Mouse (Mus musculus) thymus, postnatal 25 days (tissue): ENCODE data around the gene Anks1b.

Source experiments
- DNase-seq: peaks from one replicate; pipeline ENCODE4 v3.0.0; 2022

The Anks1b gene

DNA sequence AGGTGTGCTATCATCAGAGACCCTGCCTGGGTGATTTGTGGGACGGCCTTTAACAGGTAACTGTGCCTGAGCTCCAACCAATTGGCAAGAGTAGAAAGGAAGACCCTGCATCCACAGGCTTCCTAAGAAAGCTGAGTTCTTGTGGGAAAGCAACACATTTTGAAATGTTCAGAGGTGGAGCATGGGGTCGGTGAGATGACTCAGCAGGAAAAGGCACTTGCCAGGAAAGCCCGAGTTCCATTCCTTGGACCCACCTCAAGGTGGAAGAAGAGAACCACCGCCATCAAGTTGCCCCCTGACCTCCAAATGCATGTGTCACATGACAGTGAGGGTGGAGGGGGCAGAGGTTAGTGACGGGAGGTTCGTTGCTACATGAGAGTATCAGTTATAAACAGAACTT lies 1101.2 kb downstream of the Anks1b start:
- DNase-seq = no peak

DNA sequence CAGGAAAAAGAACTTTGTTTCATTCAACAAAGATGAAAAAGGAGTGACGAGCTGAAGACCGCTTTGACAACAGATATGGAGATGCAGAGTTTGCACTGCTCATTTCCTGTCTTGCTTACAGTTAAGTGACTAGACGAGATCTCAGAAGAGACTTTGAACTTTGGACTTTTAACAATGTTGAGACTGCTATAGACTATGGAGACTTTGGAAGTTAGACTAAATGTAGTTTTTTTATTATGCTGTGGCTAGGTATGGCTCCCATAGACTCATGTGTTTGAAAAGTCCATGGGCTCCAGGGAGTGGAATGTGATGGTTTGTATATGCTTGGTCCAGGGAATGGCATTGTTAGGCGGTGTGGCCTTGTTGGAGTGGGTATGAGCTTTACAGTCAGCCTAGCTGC lies 1108.5 kb downstream of the Anks1b start:
- DNase-seq = no peak

DNA sequence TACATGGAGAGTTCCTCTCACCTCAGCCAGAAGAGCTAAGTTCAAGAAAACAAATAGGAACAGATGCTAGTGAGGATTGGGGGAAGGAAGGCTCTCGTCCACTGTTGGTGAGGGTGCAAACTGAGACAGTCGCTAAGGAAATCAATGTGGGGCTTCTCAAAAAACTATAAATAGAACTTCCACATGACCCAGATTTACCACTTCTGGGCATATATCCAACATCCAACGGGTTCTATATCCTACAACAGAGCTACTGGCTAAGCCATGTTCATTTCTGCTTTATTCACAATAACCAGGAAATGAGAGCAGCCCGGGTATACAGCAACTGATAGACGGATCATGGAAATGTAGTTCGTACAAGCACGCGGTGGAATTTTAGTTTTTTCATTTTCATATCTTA lies 1109.7 kb downstream of the Anks1b start:
- DNase-seq = no peak

DNA sequence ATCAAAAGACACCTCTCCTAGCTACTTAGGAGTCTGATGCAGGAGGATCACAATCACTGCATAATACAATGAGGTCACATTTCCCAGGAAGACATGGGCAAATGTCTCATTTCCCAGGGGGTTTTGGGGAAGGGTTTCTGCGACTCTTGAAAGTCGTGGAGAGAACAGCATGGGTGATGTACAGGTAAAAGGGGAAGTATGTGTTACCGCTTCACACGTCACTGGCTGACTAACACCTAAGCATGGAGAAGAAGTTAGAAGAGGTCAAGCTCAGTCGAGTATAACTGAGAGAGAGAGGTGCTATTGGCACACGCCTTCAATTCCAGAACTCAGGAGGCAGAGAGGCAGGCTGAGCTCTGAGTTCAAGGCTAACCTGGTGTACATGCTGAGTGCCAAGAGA lies 1117.0 kb downstream of the Anks1b start:
- DNase-seq = no peak

DNA sequence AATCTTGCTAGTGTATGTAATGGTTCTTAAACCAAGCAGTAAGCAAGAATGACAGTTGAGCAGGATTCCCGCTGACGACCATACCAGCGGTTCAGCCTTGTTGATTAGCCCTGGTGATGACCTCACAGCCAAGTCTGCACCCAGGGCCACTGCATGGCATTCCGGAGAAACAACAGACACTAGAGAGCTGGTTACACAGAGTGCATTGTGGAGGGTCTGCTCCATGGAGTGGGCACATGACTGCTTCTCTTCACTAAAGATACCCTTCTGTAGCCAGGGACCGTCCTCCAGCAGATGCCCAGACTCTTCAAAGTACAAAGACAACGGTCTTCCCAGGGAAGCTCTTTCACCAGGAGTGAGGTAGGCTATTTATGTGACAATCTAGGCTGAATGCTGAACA lies 1118.9 kb downstream of the Anks1b start:
- no peak for DNase-seq

DNA sequence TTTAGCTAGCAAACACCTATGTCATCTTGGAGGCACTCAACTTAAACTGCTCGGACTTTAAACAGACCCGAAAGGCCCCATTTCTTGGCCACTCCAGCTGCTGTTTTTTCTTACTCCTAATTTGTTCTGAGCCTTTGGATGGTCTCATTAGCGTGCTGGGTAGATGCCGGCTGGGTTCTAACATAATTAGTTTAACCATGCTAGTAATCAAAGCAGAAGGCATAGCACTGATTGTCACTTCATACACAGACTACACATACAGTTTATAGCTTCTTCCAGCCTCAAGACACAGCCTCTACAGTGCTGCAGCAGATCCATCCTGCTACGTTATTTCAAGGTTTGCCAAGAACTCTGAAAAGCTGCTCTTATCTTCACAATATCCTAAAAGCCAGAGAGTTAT lies 1120.6 kb downstream of the Anks1b start:
- DNase-seq = no peak

DNA sequence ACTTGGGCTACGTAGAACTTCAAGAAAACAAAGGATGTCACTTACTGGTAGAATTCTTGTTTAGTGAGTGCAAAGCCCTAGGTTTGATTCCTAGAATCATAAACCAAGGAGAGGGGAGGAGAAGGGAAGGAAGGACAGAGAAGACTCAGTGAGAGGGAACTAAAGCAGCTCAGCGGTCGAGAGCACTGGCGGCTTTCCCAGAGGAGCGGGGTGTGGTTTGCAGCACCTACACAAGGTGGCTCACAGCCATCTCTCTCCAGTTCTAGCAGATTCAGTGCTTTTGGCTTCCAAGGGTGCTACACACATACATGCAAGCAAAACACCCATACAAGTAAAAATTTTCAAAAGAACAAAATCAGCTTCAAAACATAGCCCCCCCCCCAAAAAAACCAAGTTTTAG lies 1126.6 kb downstream of the Anks1b start:
- DNase-seq = no peak

DNA sequence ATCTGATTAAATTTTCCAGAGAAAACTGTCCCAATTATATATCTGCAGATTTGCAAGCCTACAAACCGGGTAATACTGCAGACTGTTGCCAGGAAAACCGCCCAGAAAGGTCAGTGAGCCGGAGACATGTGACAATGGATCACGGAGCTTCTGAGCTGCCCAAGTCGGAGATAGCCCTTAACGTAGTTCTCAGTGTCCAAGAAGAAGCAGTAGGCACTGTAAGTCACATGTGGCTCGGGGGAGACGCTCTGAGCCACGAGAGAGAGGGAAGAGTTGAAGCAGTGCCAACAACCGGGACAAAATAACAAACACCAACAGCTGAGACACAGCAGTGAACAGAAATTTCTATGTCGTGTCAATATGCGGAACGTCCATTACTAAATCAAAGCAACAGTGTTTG lies 1128.1 kb downstream of the Anks1b start:
- no peak for DNase-seq

DNA sequence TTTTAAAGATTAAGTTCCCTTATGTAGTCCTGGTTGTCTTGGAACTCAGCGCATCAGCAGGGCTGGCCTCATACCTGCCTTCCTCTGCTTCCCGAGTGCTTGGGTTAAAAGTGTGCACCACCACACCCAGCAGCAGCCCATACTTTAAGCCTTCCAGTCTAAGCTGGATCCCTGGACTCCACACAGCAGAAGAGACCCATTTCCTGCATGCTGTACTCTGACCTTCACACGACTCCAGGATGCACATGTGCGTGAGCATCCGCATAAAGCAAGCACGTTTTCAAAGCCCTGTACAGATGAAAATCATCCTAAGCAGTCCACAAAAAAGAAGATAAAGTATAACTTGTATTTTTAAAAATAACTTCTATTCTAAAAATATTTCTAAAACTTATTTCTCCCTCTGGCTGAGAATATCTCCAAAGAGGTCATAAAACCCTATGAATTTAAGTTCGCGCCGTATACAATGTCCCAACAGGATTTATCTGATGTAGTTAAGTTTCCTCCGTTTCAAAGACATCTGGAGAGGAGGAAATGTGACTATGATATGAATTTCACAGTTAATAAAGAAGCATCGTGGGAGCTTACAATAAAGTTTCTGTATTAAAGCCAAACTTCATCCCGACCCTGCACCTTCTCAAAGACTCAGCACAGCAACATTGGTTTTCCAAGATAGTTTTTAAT lies 1132.7 kb downstream of the Anks1b start:
- DNase-seq = no peak
